Mouse (Mus musculus) MEL (cell line): ENCODE data around the gene Smim5.

Experiments
- CTCF ChIP-seq, 3 experiments: IDR thresholded peaks in 2 of 3; conservative IDR thresholded peaks in 1 of 3; 2 replicates each; pipeline ENCODE4 v1.5.1; 2011 to 2012; ENCODE audit warnings: low read length in 3 of 3, low read depth in 2 of 3, mild to moderate bottlenecking in 2 of 3, improper control_type of control experiment in 1 of 3, inconsistent platforms in 1 of 3, mixed read lengths in 1 of 3, moderate library complexity in 1 of 3; ENCODE audit not compliant: control insufficient read depth in 1 of 3, insufficient read depth in 1 of 3, poor library complexity in 1 of 3, severe bottlenecking in 1 of 3
- E2F4 ChIP-seq: IDR thresholded peaks from 2 replicates; pipeline ENCODE4 v1.6.1; 2011; ENCODE audit warnings: low read depth, low read length, improper control_type of control experiment, borderline replicate concordance
- EP300 ChIP-seq, 2 experiments: IDR thresholded peaks; 2 replicates each; pipeline ENCODE4 v1.6.1; 2011; ENCODE audit warnings: improper control_type of control experiment in 2 of 2, low read length in 2 of 2, low read depth in 1 of 2, mild to moderate bottlenecking in 1 of 2
- GABPA ChIP-seq: IDR thresholded peaks from 2 replicates; pipeline ENCODE4 v1.6.1; 2012; ENCODE audit warnings: low read depth, mild to moderate bottlenecking, inconsistent platforms, low read length, improper control_type of control experiment, moderate library complexity
- MXI1 ChIP-seq: IDR thresholded peaks from 2 replicates; pipeline ENCODE4 v1.6.1; 2011; ENCODE audit warnings: mild to moderate bottlenecking, low read depth, low read length, improper control_type of control experiment
- POLR2A ChIP-seq, 2 experiments: IDR thresholded peaks; 2 replicates each; pipeline ENCODE4 v1.6.1; 2011 to 2012; ENCODE audit warnings: low read length in 2 of 2, mild to moderate bottlenecking in 2 of 2, control low read depth in 1 of 2, improper control_type of control experiment in 1 of 2, low read depth in 1 of 2, moderate library complexity in 1 of 2; ENCODE audit not compliant: control insufficient read depth in 1 of 2, insufficient read depth in 1 of 2, poor library complexity in 1 of 2
- SMC3 ChIP-seq: IDR thresholded peaks from 2 replicates; pipeline ENCODE4 v1.6.1; 2011; ENCODE audit warnings: low read depth, low read length, improper control_type of control experiment
- USF1 ChIP-seq: IDR thresholded peaks from 2 replicates; pipeline ENCODE4 v1.6.1; 2014; ENCODE audit warnings: low read depth, mild to moderate bottlenecking, inconsistent platforms, low read length, improper control_type of control experiment, moderate library complexity

DNA sequence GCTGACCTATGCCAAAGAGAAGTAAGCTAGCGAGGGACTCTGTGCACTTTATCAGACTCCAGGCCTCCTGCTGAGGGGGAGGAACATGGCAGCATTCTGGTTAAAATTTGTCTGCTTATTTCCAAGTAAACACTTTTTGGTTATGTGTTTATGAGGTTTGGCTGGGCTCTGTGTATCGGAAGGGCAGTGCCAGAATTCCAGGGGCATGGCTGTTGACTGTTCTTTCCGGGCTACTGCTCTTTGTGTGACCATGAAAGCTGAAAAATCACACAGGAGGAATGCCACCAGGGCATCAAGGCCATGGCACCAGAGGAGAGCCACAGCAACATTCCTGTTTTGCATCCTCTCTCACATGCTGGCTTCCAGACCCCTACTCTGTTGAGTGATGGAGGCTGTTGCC lies 6.3 kb downstream of the Smim5 start:
- TF ChIP-seq CTCF (IDR thresholded peaks at IDR 0.05 in 2 of 3, conservative IDR thresholded peaks at IDR 0.05 in 1 of 3; ENCODE audit: control insufficient read depth in 1 of 3, insufficient read depth in 1 of 3, low read depth in 2 of 3, low read length in 3 of 3, poor library complexity in 1 of 3, severe bottlenecking in 1 of 3): no peak
- no peak for TF ChIP-seq SMC3
- no peak for TF ChIP-seq USF1
- TF ChIP-seq POLR2A (IDR thresholded peaks at IDR 0.05; ENCODE audit: control insufficient read depth in 1 of 2, insufficient read depth in 1 of 2, low read depth in 1 of 2, low read length in 2 of 2, poor library complexity in 1 of 2): no peak
- no peak for TF ChIP-seq E2F4
- no peak for TF ChIP-seq MXI1
- no peak for TF ChIP-seq GABPA
- TF ChIP-seq EP300 (IDR thresholded peaks at IDR 0.05; ENCODE audit: low read depth in 1 of 2, low read length in 2 of 2): no peak
